Mouse (Mus musculus): Measurements from ENCODE around the gene Grin2d. TPM values are rescaled to one million over a fixed set of nuclear protein-coding genes. Genes with fewer than 3 reads are reported as not detected.

Grin2d gene
- polyA plus RNA-seq, 1 experiment from 2014 or later: 0.11 TPM

- no peaks in the 10 kb centered on the region for H3K9me3 ChIP-seq (replicated peaks; ENCODE audit: control insufficient read depth, low read length)
- H3K27ac ChIP-seq (ENCODE audit: low read depth, low read length): peak within 1 kb of the TSS; percentile 100
- peaks cover 35% of the 10 kb centered on the region for H3K36me3 ChIP-seq (ENCODE audit: control insufficient read depth, insufficient read depth, low read length)
- peaks cover 20% of the 10 kb centered on the region for H3K4me1 ChIP-seq (ENCODE audit: control insufficient read depth, insufficient read depth, low read length)
- H3K9ac ChIP-seq (ENCODE audit: low read depth, low read length): peak within 1 kb of the TSS; percentile 100
- WGBS (ENCODE audit: insufficient replicate concordance): under 1% methylated on average over 87 of the region's 92 CpGs
- peak within 1 kb of the TSS; percentile 94 for H3K4me3 ChIP-seq (ENCODE audit: low read depth, low read length)
- peaks cover 7% of the 10 kb centered on the region for H3K27me3 ChIP-seq (ENCODE audit: control insufficient read depth, insufficient read depth, low read length)
- peak; percentile 98 for ATAC-seq (replicated peaks; ENCODE audit: insufficient number of reproducible peaks, low FRiP score, low TSS enrichment)
- peak within 1 kb of the TSS; percentile 78 for H3K4me2 ChIP-seq
Observed at GRCm38 (mm10) chr7:45813787-45814779, 64.1 kb downstream of the Grin2d start, which contains the start of gene Cyth2. Gene Cyth2 (minus strand): TSS chr7:45814581.

GRCm38 (mm10) chr7:45812921-45813320 lies 65.3 kb downstream of the Grin2d start:
- no peak for ATAC-seq (replicated peaks; ENCODE audit: insufficient number of reproducible peaks, low FRiP score, low TSS enrichment)
- Histone ChIP-seq H3K4me2 (peak overlapping the region; percentile 78), H3K9me3 (replicated peaks; ENCODE audit: control insufficient read depth, low read length) (no peaks in the 10 kb centered on the region), H3K27me3 (ENCODE audit: control insufficient read depth, insufficient read depth, low read length) (no peaks in the 10 kb centered on the region), H3K36me3 (ENCODE audit: control insufficient read depth, insufficient read depth, low read length) (peaks cover 45% of the 10 kb centered on the region), H3K4me3 (ENCODE audit: low read depth, low read length) (peak overlapping the region; percentile 94), H3K27ac (ENCODE audit: low read depth, low read length) (no peak overlapping the region), H3K9ac (ENCODE audit: low read depth, low read length) (peak overlapping the region; percentile 100), H3K4me1 (ENCODE audit: control insufficient read depth, insufficient read depth, low read length) (peaks cover 20% of the 10 kb centered on the region)
- 86% methylated on average over 8 of the region's 8 CpGs for WGBS (ENCODE audit: insufficient replicate concordance)

GRCm38 (mm10) chr7:45809276-45810075 lies 68.7 kb downstream of the Grin2d start:
- no peak overlapping the region for H3K4me2 ChIP-seq
- H3K27me3 ChIP-seq (ENCODE audit: control insufficient read depth, insufficient read depth, low read length): no peaks in the 10 kb centered on the region
- H3K4me3 ChIP-seq (ENCODE audit: low read depth, low read length): no peak overlapping the region
- H3K9me3 ChIP-seq (replicated peaks; ENCODE audit: control insufficient read depth, low read length): no peaks in the 10 kb centered on the region
- H3K36me3 ChIP-seq (ENCODE audit: control insufficient read depth, insufficient read depth, low read length): peaks cover 54% of the 10 kb centered on the region
- no peak for ATAC-seq (replicated peaks; ENCODE audit: insufficient number of reproducible peaks, low FRiP score, low TSS enrichment)
- no peak overlapping the region for H3K27ac ChIP-seq (ENCODE audit: low read depth, low read length)
- peaks cover 15% of the 10 kb centered on the region for H3K4me1 ChIP-seq (ENCODE audit: control insufficient read depth, insufficient read depth, low read length)
- no peak overlapping the region for H3K9ac ChIP-seq (ENCODE audit: low read depth, low read length)
- WGBS (ENCODE audit: insufficient replicate concordance): 84% methylated on average over 14 of the region's 14 CpGs

DNA sequence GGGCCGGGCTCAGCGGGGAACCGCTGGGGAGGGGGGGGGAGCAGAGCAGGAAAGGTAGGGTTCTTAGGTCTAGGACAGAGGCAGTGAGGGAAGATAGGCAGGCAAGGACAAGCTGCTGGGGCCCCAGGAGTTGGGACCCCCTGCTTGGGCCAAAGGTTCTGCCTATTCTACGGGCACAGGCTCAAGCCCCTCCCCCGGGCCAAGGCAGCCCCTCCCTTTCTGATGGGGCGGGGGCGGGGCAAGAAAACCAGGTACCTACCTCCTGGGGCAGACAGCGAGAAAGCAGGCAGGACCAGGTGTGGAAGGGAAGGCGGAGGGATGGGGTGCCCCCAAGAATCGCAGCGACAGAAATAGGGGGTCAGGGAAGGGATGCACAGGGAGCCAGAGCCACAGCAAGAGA lies 69.7 kb downstream of the Grin2d start:
- no peak for ATAC-seq (replicated peaks; ENCODE audit: insufficient number of reproducible peaks, low FRiP score, low TSS enrichment)
- Histone ChIP-seq H3K4me1 (ENCODE audit: control insufficient read depth, insufficient read depth, low read length) (peaks cover 15% of the 10 kb centered on the region), H3K27ac (ENCODE audit: low read depth, low read length) (no peak overlapping the region), H3K4me2 (no peak overlapping the region), H3K9me3 (replicated peaks; ENCODE audit: control insufficient read depth, low read length) (no peaks in the 10 kb centered on the region), H3K36me3 (ENCODE audit: control insufficient read depth, insufficient read depth, low read length) (peaks cover 54% of the 10 kb centered on the region), H3K27me3 (ENCODE audit: control insufficient read depth, insufficient read depth, low read length) (no peaks in the 10 kb centered on the region), H3K9ac (ENCODE audit: low read depth, low read length) (no peak overlapping the region), H3K4me3 (ENCODE audit: low read depth, low read length) (no peak overlapping the region)
- 49% methylated on average over 10 of the region's 11 CpGs for WGBS (ENCODE audit: insufficient replicate concordance)

DNA sequence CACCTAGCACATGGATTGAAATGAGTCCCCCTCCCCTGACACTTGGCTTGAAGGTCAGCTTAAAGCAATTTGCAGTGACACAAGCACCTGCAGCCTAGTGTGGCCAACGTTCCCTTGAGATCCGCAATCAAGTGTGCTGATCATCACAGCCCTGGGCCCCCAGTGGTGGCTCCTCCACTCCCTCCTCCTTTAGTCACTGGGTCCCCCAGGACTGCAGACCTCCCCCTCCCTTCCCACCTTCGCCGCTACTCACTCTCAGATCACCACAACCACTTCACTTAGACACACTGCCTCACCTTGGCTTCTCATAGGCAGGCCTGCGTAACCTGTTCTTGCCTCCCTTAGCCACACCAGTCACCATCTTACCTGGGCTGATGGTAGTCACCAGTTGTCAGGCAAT lies 72.2 kb downstream of the Grin2d start:
- H3K4me2 ChIP-seq: no peak overlapping the region
- 62% methylated on average over 5 of the region's 5 CpGs for WGBS (ENCODE audit: insufficient replicate concordance)
- H3K4me1 ChIP-seq (ENCODE audit: control insufficient read depth, insufficient read depth, low read length): peaks cover 3% of the 10 kb centered on the region; the same call in 1 of the 2 replicates
- peaks cover 37% of the 10 kb centered on the region for H3K36me3 ChIP-seq (ENCODE audit: control insufficient read depth, insufficient read depth, low read length)
- no peaks in the 10 kb centered on the region for H3K9me3 ChIP-seq (replicated peaks; ENCODE audit: control insufficient read depth, low read length)
- H3K9ac ChIP-seq (ENCODE audit: low read depth, low read length): no peak overlapping the region
- no peak overlapping the region for H3K27ac ChIP-seq (ENCODE audit: low read depth, low read length)
- no peaks in the 10 kb centered on the region for H3K27me3 ChIP-seq (ENCODE audit: control insufficient read depth, insufficient read depth, low read length)
- no peak for ATAC-seq (replicated peaks; ENCODE audit: insufficient number of reproducible peaks, low FRiP score, low TSS enrichment)
- no peak overlapping the region for H3K4me3 ChIP-seq (ENCODE audit: low read depth, low read length)

- WGBS (ENCODE audit: insufficient replicate concordance): 81% methylated on average over 6 of the region's 6 CpGs
- no peak overlapping the region for H3K4me3 ChIP-seq (ENCODE audit: low read depth, low read length)
- peaks cover 6% of the 10 kb centered on the region; the same call in 1 of the 2 replicates for H3K36me3 ChIP-seq (ENCODE audit: control insufficient read depth, insufficient read depth, low read length)
- H3K9me3 ChIP-seq (replicated peaks; ENCODE audit: control insufficient read depth, low read length): no peaks in the 10 kb centered on the region
- no peak for ATAC-seq (replicated peaks; ENCODE audit: insufficient number of reproducible peaks, low FRiP score, low TSS enrichment)
- H3K4me2 ChIP-seq: no peak overlapping the region
- H3K27me3 ChIP-seq (ENCODE audit: control insufficient read depth, insufficient read depth, low read length): peaks cover 26% of the 10 kb centered on the region
- H3K27ac ChIP-seq (ENCODE audit: low read depth, low read length): no peak overlapping the region
- H3K9ac ChIP-seq (ENCODE audit: low read depth, low read length): no peak overlapping the region
- peaks cover 15% of the 10 kb centered on the region; the same call in 1 of the 2 replicates for H3K4me1 ChIP-seq (ENCODE audit: control insufficient read depth, insufficient read depth, low read length)
Observed at GRCm38 (mm10) chr7:45802551-45802950, 75.6 kb downstream of the Grin2d start.

GRCm38 (mm10) chr7:45801348-45801747 lies 76.8 kb downstream of the Grin2d start:
- Histone ChIP-seq H3K4me2 (peak overlapping the region; percentile 56), H3K9ac (ENCODE audit: low read depth, low read length) (0 out of 2 replicates have a peak overlapping the region, but pooled peaks have one; percentile 7), H3K27ac (ENCODE audit: low read depth, low read length) (no peak overlapping the region), H3K4me3 (ENCODE audit: low read depth, low read length) (peak overlapping the region; percentile 28; the same call in 1 of the 2 replicates), H3K4me1 (ENCODE audit: control insufficient read depth, insufficient read depth, low read length) (peaks cover 16% of the 10 kb centered on the region; the same call in 1 of the 2 replicates), H3K36me3 (ENCODE audit: control insufficient read depth, insufficient read depth, low read length) (no peaks in the 10 kb centered on the region), H3K9me3 (replicated peaks; ENCODE audit: control insufficient read depth, low read length) (no peaks in the 10 kb centered on the region), H3K27me3 (ENCODE audit: control insufficient read depth, insufficient read depth, low read length) (peaks cover 35% of the 10 kb centered on the region)
- no peak for ATAC-seq (replicated peaks; ENCODE audit: insufficient number of reproducible peaks, low FRiP score, low TSS enrichment)
- whole genome bisulfite sequencing (ENCODE audit: insufficient replicate concordance): 3% methylated on average over 12 of the region's 12 CpGs

- Histone ChIP-seq H3K27ac (ENCODE audit: low read depth, low read length) (no peak overlapping the region), H3K4me3 (ENCODE audit: low read depth, low read length) (peak overlapping the region; percentile 28), H3K27me3 (ENCODE audit: control insufficient read depth, insufficient read depth, low read length) (peaks cover 39% of the 10 kb centered on the region), H3K4me2 (peak overlapping the region; percentile 56), H3K36me3 (ENCODE audit: control insufficient read depth, insufficient read depth, low read length) (no peaks in the 10 kb centered on the region), H3K9ac (ENCODE audit: low read depth, low read length) (0 out of 2 replicates have a peak overlapping the region, but pooled peaks have one; percentile 7), H3K4me1 (ENCODE audit: control insufficient read depth, insufficient read depth, low read length) (peaks cover 16% of the 10 kb centered on the region; the same call in 1 of the 2 replicates), H3K9me3 (replicated peaks; ENCODE audit: control insufficient read depth, low read length) (no peaks in the 10 kb centered on the region)
- 7% methylated on average over 24 of the region's 25 CpGs for WGBS (ENCODE audit: insufficient replicate concordance)
- ATAC-seq (replicated peaks; ENCODE audit: insufficient number of reproducible peaks, low FRiP score, low TSS enrichment): no peak
Observed at GRCm38 (mm10) chr7:45800546-45801204, 77.5 kb downstream of the Grin2d start.
